Mouse (Mus musculus) C2C12 (cell line): ENCODE results near the gene Arhgap32. TPM values are rescaled to one million over a fixed set of nuclear protein-coding genes. Genes with fewer than 3 reads are reported as not detected.

ENCODE experiments used
- H3K27me3 ChIP-seq: one replicate; pipeline ENCODE4 v1.6.1; 2011; ENCODE audit not compliant: control insufficient read depth, insufficient read depth, insufficient read length
- H3K36me3 ChIP-seq: one replicate; pipeline ENCODE4 v1.6.1; 2011; ENCODE audit not compliant: control insufficient read depth, insufficient read depth
- H3K4me3 ChIP-seq: one replicate; pipeline ENCODE4 v1.5.1; 2011; ENCODE audit warnings: mild to moderate bottlenecking, control low read depth; ENCODE audit not compliant: poor library complexity, insufficient read depth, severe bottlenecking
- H3K79me2 ChIP-seq: one replicate; pipeline ENCODE4 v1.6.1; 2011; ENCODE audit not compliant: control insufficient read depth, insufficient read depth
- H3K79me3 ChIP-seq: one replicate; pipeline ENCODE4 v1.6.1; 2011; ENCODE audit warnings: low read depth, control low read depth
- H3ac ChIP-seq: one replicate; pipeline ENCODE3; 2011; ENCODE audit warnings: low read depth; ENCODE audit not compliant: control insufficient read depth, insufficient read length
- CEBPB ChIP-seq: IDR thresholded peaks from one replicate; pipeline ENCODE4 v1.6.1; 2011; ENCODE audit warnings: low read depth, mild to moderate bottlenecking, control low read depth, moderate library complexity
- CTCF ChIP-seq: IDR thresholded peaks from one replicate; pipeline ENCODE4 v1.5.1; 2011; ENCODE audit not compliant: control insufficient read depth, insufficient read depth, insufficient read length
- FOSL1 ChIP-seq: IDR thresholded peaks from one replicate; pipeline ENCODE4 v1.8.0; 2011; ENCODE audit warnings: mild to moderate bottlenecking, low read length; ENCODE audit not compliant: poor library complexity, insufficient read depth, severe bottlenecking
- MAX ChIP-seq: IDR thresholded peaks from one replicate; pipeline ENCODE4 v1.6.1; 2011; ENCODE audit warnings: mild to moderate bottlenecking, control low read depth
- MYOD1 ChIP-seq: IDR thresholded peaks from one replicate; pipeline ENCODE4 v1.6.1; 2011; ENCODE audit warnings: low read depth; ENCODE audit not compliant: control insufficient read depth, insufficient read length
- MYOG ChIP-seq: IDR thresholded peaks from one replicate; pipeline ENCODE4 v1.6.1; 2011; ENCODE audit not compliant: control insufficient read depth, insufficient read length; ENCODE audit errors: extremely low read depth
- USF1 ChIP-seq: IDR thresholded peaks from one replicate; pipeline ENCODE4 v1.6.1; 2011; ENCODE audit warnings: low read depth, mild to moderate bottlenecking, control low read depth, moderate library complexity
- polyA plus RNA-seq: library from polyadenylated mRNA; unstranded; fragments of >200 nt; fragmentation: generic; extraction: Trizol; gene quantifications from one replicate; pipeline ENCODE4 v1.2.1, GENCODE M21; 2012; ENCODE audit warnings: missing spikeins

Gene Arhgap32
- polyA plus RNA-seq, 1 experiment, result 2.6 TPM

DNA sequence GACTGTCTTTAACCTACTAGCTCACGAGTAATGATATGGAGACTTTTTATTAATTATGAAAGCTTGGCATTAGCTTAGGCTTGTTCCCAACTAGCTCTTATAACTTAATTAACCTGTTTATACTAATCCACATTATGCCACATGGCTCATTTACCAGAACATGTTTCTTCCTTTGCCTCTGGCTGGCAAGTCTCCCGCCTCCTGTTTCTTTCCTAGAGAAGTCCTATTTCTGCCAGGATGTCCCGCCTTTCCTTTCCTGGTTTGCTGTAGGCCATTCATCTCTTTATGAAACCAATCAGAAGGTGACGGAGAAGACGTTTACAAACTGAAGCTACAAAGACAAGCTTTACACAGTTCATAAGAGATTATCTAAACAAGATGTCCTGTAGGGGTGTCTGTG is 23.7 kb downstream of the Arhgap32 start:
- TF ChIP-seq USF1 (no peak), MYOG (no peak), MYOD1 (no peak), MAX (no peak), CEBPB (no peak), CTCF (no peak), FOSL1 (no peak)
- Histone ChIP-seq H3K27me3 (no peaks in the 10 kb centered on the region), H3K79me3 (no peaks in the 10 kb centered on the region), H3K36me3 (no peaks in the 10 kb centered on the region), H3ac (no peak overlapping the region), H3K4me3 (no peak overlapping the region), H3K79me2 (no peaks in the 10 kb centered on the region)

DNA sequence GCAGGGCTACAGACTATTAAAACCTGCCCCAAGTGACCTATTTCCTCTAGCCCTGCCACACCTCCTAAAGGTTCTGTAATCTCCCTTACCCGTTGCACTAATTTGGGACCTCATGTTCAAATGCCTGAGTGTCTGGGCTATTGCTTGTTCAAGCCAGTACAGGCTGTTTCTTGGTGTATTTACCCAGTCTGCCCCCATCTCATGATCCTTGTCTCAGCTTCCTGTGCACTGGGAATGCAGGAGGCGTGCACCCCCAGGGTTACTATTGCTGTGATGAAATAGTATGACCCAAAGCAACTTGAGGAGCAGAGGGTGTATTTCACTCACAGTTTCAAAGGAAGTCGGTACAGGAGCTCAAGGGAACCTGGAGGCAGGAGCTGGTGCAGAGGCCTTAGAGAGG is 26.9 kb downstream of the Arhgap32 start:
- no peak overlapping the region for H3ac ChIP-seq
- no peak overlapping the region for H3K4me3 ChIP-seq
- no peaks in the 10 kb centered on the region for H3K36me3 ChIP-seq
- no peaks in the 10 kb centered on the region for H3K79me3 ChIP-seq
- no peaks in the 10 kb centered on the region for H3K79me2 ChIP-seq
- no peaks in the 10 kb centered on the region for H3K27me3 ChIP-seq
- TF ChIP-seq CEBPB, result no peak
- no peak for TF ChIP-seq MYOD1
- no peak for TF ChIP-seq FOSL1
- TF ChIP-seq USF1, result no peak
- no peak for TF ChIP-seq CTCF
- TF ChIP-seq MYOG, result no peak
- TF ChIP-seq MAX, result no peak

DNA sequence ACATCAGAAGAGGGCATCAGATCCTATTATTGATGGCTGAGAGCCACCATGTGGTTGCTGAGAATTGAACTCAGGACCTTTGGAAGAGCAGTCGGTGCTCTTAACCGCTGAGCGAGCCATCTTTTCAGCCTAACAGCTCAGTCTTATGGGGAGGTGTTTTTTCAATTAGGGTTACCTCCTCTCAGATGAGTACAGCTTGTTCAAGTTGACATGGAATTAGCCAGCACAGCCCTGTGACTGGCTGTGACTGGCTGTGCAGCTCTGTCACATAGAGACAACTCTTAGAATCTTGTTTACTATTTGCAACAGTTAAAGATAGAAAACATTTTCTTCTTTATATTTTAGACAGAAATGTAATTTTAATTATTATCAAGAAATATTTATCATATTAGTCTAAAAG is 27.5 kb downstream of the Arhgap32 start:
- no peak overlapping the region for H3ac ChIP-seq
- H3K27me3 ChIP-seq, result no peaks in the 10 kb centered on the region
- TF ChIP-seq MAX, result no peak
- no peak for TF ChIP-seq CTCF
- no peak for TF ChIP-seq MYOG
- TF ChIP-seq MYOD1, result no peak
- TF ChIP-seq CEBPB, result no peak
- no peak for TF ChIP-seq FOSL1
- no peak for TF ChIP-seq USF1
- H3K79me3 ChIP-seq, result no peaks in the 10 kb centered on the region
- H3K79me2 ChIP-seq, result no peaks in the 10 kb centered on the region
- no peaks in the 10 kb centered on the region for H3K36me3 ChIP-seq
- H3K4me3 ChIP-seq, result no peak overlapping the region

DNA sequence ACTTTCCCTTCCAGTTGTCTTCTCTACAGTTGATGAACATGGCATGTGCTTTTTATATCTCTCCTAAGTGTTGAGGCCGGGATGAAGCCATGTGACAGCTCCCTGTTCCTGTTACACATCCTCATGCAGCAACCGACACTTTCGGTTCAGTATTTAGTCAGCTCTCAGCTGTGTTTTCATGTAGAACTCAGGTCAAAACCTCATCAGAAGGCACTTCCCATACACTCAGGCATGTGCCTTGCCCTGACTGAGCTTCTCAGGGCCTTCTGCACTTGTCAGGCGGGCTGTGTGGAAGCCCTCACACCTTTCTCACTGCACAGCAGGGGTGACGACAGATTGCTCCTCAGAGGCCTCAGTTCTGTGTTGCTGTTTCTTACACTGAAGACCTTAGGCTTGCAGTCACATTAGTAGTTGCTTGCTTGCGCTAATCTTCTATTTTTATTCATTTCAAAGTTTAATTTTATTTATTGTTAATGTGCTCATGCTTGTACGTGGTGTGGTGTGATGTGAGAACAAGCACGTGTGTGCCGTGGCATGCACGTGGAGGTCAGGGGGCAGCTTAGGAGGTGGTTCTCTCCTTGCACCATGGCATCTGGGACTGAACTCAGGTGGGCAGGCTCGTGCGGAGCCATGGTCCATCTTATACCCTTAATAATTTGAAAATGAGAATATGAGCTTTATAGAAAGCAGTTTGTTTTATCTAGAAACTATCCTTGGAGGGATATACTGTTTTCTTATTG is 30.5 kb downstream of the Arhgap32 start:
- Histone ChIP-seq H3K79me2 (no peaks in the 10 kb centered on the region), H3K4me3 (no peak overlapping the region), H3K79me3 (no peaks in the 10 kb centered on the region), H3K27me3 (no peaks in the 10 kb centered on the region), H3ac (no peak overlapping the region), H3K36me3 (no peaks in the 10 kb centered on the region)
- TF ChIP-seq CTCF, result no peak
- TF ChIP-seq CEBPB, result no peak
- no peak for TF ChIP-seq USF1
- TF ChIP-seq MYOG, result no peak
- TF ChIP-seq MYOD1, result no peak
- no peak for TF ChIP-seq MAX
- no peak for TF ChIP-seq FOSL1

DNA sequence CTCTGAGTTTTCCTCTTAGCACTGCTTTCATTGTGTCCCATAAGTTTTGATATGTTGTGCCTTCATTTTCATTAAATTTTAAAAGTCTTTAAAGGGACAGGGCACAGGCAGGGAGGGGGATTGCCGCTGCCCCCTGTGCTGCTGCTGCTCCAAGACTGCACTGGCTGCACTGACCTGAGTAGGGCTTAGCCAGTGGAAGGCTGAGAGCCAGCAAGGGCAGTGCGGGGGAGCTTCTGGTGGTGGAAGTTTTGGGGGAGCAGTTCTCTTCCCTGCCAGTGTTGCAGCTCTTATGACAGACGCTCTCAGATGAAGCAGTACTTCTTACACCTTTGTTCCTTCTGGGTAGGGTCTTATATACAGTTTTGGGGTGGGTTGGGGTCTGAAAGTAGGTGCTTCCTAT is 33.3 kb downstream of the Arhgap32 start:
- no peak overlapping the region for H3ac ChIP-seq
- H3K4me3 ChIP-seq, result no peak overlapping the region
- H3K36me3 ChIP-seq, result no peaks in the 10 kb centered on the region
- TF ChIP-seq CEBPB, result no peak
- no peak for TF ChIP-seq CTCF
- no peak for TF ChIP-seq MAX
- no peak for TF ChIP-seq FOSL1
- TF ChIP-seq MYOG, result no peak
- no peak for TF ChIP-seq USF1
- no peak for TF ChIP-seq MYOD1
- H3K27me3 ChIP-seq, result no peaks in the 10 kb centered on the region
- no peaks in the 10 kb centered on the region for H3K79me3 ChIP-seq
- no peaks in the 10 kb centered on the region for H3K79me2 ChIP-seq

DNA sequence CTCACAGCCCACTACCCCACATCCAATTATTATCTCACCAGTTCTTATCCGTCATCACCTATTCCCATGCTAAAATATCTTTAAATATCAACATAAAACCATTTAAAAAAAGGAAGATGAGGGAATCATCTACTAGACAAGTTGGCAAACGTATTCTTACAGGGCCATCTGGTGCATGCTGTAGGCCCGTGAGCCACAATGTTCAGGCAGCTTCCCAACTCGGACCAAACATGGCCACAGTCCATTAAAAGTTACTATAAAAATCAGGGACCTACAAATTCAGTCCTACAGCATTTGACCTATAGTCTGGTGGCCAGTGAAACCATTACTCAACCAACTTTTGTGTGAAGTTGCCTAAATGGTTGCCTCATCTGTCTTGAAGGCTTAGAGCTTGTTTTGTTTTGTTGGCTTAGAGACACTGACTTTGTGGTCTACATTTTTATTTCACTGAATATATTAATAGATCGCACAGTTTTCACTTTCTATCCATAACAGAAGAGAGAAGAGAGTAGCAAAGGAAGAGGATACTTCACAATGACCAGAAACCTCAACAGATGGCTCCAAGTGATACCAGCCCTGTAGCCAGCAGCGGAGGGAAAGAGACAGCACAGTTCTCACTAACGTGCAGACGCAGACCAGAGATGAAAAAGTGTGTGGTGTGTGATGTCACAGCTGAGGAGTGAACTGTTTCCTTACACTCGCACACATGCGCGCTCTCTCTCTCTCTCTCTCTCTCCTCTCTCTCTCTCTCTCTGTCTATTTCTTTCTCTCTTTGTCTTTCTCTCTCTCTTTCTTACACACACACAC is 34.1 kb downstream of the Arhgap32 start:
- no peak for TF ChIP-seq MAX
- TF ChIP-seq MYOG, result no peak
- TF ChIP-seq FOSL1, result no peak
- TF ChIP-seq MYOD1, result no peak
- no peak for TF ChIP-seq CTCF
- TF ChIP-seq CEBPB, result no peak
- TF ChIP-seq USF1, result no peak
- no peaks in the 10 kb centered on the region for H3K79me2 ChIP-seq
- no peaks in the 10 kb centered on the region for H3K79me3 ChIP-seq
- no peaks in the 10 kb centered on the region for H3K36me3 ChIP-seq
- H3K27me3 ChIP-seq, result no peaks in the 10 kb centered on the region
- H3K4me3 ChIP-seq, result no peak overlapping the region
- H3ac ChIP-seq, result no peak overlapping the region
